Mouse (Mus musculus) ES-E14 (cell line): Measurements from ENCODE around the gene Clec12a.

Experiments used
- CHD2 ChIP-seq: IDR thresholded peaks from 2 replicates; pipeline ENCODE4 v1.6.1; 2014; ENCODE audit warnings: mild to moderate bottlenecking, low read depth, low read length, inconsistent platforms
- ZC3H11A ChIP-seq: IDR thresholded peaks from 2 replicates; pipeline ENCODE4 v1.6.1; 2012; ENCODE audit warnings: low read depth, mild to moderate bottlenecking, inconsistent platforms, low read length, borderline replicate concordance
- ZNF384 ChIP-seq: IDR thresholded peaks from 2 replicates; pipeline ENCODE4 v1.6.1; 2012; ENCODE audit warnings: low read depth, low read length, inconsistent platforms

- no peak for TF ChIP-seq ZC3H11A
- TF ChIP-seq CHD2, result no peak
- TF ChIP-seq ZNF384, result no peak
Measured at GRCm38 (mm10) chr6:129393732-129394131, 51.2 kb downstream of the Clec12a start.
